Mouse (Mus musculus) heart, embryonic 14.5 days (tissue): Measurements from ENCODE around the gene Zdhhc5. TPM values are rescaled to one million over a fixed set of nuclear protein-coding genes. Genes with fewer than 3 reads are reported as not detected.

Experiments
- ATAC-seq: fragments of 200-750 bp; cut with Nextera tagmentation; 2 replicates; pipeline ENCODE4 v1.8.0; 2017; ENCODE audit warnings: low read depth, moderate TSS enrichment; ENCODE audit not compliant: insufficient number of reproducible peaks, insufficient read depth, low FRiP score
- H3K27ac ChIP-seq, 2 experiments: fragments of 200-500 bp in 1 of 2; fragments of 300-500 bp in 1 of 2; sonication (generic) in 1 of 2; replicated peaks in 1 of 2; 2 replicates each; pipeline ENCODE4 v1.5.1; 2012 to 2014; ENCODE audit warnings: low read depth in 2 of 2, low read length in 2 of 2, control low read depth in 1 of 2, mild to moderate bottlenecking in 1 of 2, mixed read lengths in 1 of 2; ENCODE audit not compliant: control insufficient read depth in 1 of 2, insufficient read depth in 1 of 2
- H3K27me3 ChIP-seq: fragments of 300-500 bp; sonication (generic); 2 replicates; pipeline ENCODE4 v1.6.1; 2014; ENCODE audit warnings: mild to moderate bottlenecking, low read length, control low read depth; ENCODE audit not compliant: control insufficient read depth, insufficient read depth
- H3K36me3 ChIP-seq: fragments of 300-500 bp; sonication (generic); 2 replicates; pipeline ENCODE4 v1.6.1; 2014; ENCODE audit warnings: mild to moderate bottlenecking, control low read depth, low read length, mixed read lengths; ENCODE audit not compliant: control insufficient read depth, insufficient read depth
- H3K4me1 ChIP-seq, 2 experiments: fragments of 200-500 bp in 1 of 2; fragments of 300-500 bp in 1 of 2; sonication (generic) in 1 of 2; 2 replicates each; pipeline ENCODE4 v1.6.1; 2012 to 2014; ENCODE audit warnings: low read length in 2 of 2, control low read depth in 1 of 2, mixed read lengths in 1 of 2; ENCODE audit not compliant: control insufficient read depth in 2 of 2, insufficient read depth in 2 of 2
- H3K4me2 ChIP-seq: fragments of 300-500 bp; sonication (generic); 2 replicates; pipeline ENCODE4 v1.6.1; 2014; ENCODE audit warnings: mild to moderate bottlenecking, low read length
- H3K4me3 ChIP-seq, 2 experiments: fragments of 200-500 bp in 1 of 2; fragments of 300-500 bp in 1 of 2; sonication (generic) in 1 of 2; 2 replicates each; pipeline ENCODE4 v1.5.1; 2012 to 2014; ENCODE audit warnings: low read length in 2 of 2, mild to moderate bottlenecking in 2 of 2, control low read depth in 1 of 2, low read depth in 1 of 2, moderate library complexity in 1 of 2; ENCODE audit not compliant: control insufficient read depth in 1 of 2, insufficient read depth in 1 of 2
- H3K9ac ChIP-seq: fragments of 300-500 bp; sonication (generic); 2 replicates; pipeline ENCODE4 v1.6.1; 2014; ENCODE audit warnings: mild to moderate bottlenecking, low read length
- H3K9me3 ChIP-seq: fragments of 300-500 bp; sonication (generic); 2 replicates; pipeline ENCODE4 v1.6.1; 2016; ENCODE audit warnings: low read length, control low read depth; ENCODE audit not compliant: control insufficient read depth
- WGBS: fragments of 180-500 bp; shearing (Covaris S2); extraction: QIAGEN DNeasy Blood & Tissue Kit; methylation state at CpG from one replicate; pipeline ENCODE4 v1.1.7; 2014; 5-methylcytosine and 5-hydroxymethylcytosine counted together
- polyA plus RNA-seq: library from polyadenylated mRNA; unstranded; fragments of >200 nt; fragmentation: Nextera tagmentation; extraction: Ambion mirVana; gene quantifications from 2 replicates; pipeline ENCODE4 v1.2.1, GENCODE M21; 2014

Gene Zdhhc5
- polyA plus RNA-seq, 1 experiment from 2014 or later = 27.1 TPM

DNA sequence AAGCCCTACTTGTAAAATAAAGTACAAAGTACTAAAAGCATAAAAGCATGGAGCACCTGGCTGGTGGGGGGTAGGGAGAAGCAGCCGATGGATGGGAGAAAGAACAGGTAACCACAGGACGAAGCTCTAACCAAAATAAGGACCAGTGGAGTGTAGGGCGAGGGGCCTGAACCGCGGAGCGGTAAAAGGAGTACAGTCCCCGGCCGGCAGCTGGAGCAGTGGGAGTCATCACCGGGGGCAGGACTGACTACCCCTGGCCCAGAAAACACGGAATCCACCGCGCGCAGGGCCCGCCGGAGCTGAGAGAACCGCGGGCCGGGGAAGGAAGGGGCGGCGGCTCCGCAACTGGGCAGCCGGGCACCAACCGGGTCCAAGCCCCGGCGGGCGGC lies 564 bp downstream of the Zdhhc5 start:
- WGBS = under 1% methylated on average over 26 of the region's 26 CpGs
- no peak for ATAC-seq
- H3K4me3 ChIP-seq = peak overlapping the region; percentile 92 to 94
- no peaks in the 10 kb centered on the region for H3K9me3 ChIP-seq
- H3K4me2 ChIP-seq = peak overlapping the region; percentile 79
- no peaks in the 10 kb centered on the region for H3K27me3 ChIP-seq
- H3K27ac ChIP-seq = peak overlapping the region; percentile 98 to 99
- H3K4me1 ChIP-seq = peaks cover 0 to 15% of the 10 kb centered on the region in 2 experiments; a peak in 2 of 4 replicates
- peaks cover 24% of the 10 kb centered on the region for H3K36me3 ChIP-seq
- peak overlapping the region; percentile 98 for H3K9ac ChIP-seq

DNA sequence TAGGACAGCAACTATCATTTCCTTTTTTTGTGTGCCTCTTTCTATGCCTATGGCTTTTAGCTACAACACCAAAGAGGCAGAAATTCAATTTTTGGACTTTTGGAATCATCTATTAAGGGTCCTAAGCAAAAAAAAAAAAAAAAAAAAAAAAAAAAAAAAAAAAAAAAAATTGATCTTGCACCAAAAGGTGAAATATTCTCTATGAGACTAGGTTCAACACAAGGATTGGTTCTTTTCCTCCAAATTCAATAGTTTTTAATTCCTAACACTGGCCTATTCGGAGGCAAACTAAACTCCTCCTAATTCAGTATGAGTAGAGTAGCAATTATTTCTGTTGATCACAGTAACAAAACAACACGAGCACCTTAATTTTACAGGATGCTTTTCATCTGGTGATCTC lies 3.1 kb downstream of the Zdhhc5 start:
- peaks cover 0 to 15% of the 10 kb centered on the region in 2 experiments; a peak in 2 of 4 replicates for H3K4me1 ChIP-seq
- no peak overlapping the region for H3K4me3 ChIP-seq
- H3K27ac ChIP-seq = no peak overlapping the region
- H3K27me3 ChIP-seq = no peaks in the 10 kb centered on the region
- H3K9me3 ChIP-seq = no peaks in the 10 kb centered on the region
- WGBS = 90% methylated on average over 2 of the region's 2 CpGs
- H3K36me3 ChIP-seq = peaks cover 46% of the 10 kb centered on the region
- no peak overlapping the region for H3K9ac ChIP-seq
- H3K4me2 ChIP-seq = no peak overlapping the region
- ATAC-seq = no peak

GRCm38 (mm10) chr2:84707523-84707922 lies 7.5 kb downstream of the Zdhhc5 start:
- 73% methylated on average over 1 of the region's 1 CpGs for WGBS
- no peak overlapping the region for H3K4me3 ChIP-seq
- no peak overlapping the region for H3K27ac ChIP-seq
- H3K36me3 ChIP-seq = peaks cover 88% of the 10 kb centered on the region
- ATAC-seq = no peak
- no peaks in the 10 kb centered on the region for H3K4me1 ChIP-seq
- H3K9me3 ChIP-seq = no peaks in the 10 kb centered on the region
- no peak overlapping the region for H3K4me2 ChIP-seq
- H3K27me3 ChIP-seq = no peaks in the 10 kb centered on the region
- H3K9ac ChIP-seq = no peak overlapping the region

DNA sequence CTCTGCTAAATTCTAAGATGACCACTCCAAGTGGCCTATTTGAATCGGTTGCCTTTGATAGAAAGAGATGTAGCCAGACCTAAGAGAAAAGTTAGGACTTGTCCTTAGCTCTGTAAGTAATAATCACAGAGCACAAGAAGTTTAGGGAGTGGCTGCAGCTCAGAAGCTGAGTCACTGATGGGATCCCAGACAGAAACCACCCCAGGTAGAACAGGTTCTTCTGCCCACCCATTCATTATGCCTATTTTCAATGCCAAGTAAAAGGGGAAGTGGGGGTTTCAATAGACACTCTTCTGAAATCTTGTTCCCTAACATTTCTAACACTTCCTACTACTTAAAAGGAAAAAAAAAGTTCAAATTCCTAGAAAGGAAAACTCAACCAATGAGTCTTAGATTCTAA lies 9.7 kb downstream of the Zdhhc5 start:
- Histone ChIP-seq H3K4me3 (no peak overlapping the region), H3K4me2 (no peak overlapping the region), H3K27me3 (no peaks in the 10 kb centered on the region), H3K4me1 (no peaks in the 10 kb centered on the region), H3K27ac (no peak overlapping the region), H3K9ac (no peak overlapping the region), H3K36me3 (peaks cover 93% of the 10 kb centered on the region), H3K9me3 (no peaks in the 10 kb centered on the region)
- WGBS = 88% methylated on average over 1 of the region's 1 CpGs
- no peak for ATAC-seq

DNA sequence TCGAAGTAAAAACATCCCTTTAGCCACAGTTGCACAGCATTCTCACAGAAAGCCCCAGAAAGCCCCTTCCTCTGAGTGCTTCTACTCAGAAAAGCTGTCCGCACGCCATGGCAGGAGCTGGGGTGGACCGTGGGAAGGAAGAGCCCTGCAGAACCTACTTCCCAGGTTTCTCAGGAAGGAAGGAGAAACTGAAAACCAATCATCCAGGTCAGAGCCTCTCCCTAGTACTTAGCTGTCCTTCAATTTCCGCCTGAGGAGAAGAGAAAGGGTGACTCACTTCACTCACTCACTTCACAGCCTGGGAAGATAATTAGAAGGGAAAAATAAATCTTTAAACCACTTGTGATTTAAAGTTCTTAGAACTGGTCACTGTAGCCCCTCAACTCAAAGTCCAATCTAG lies 10.7 kb downstream of the Zdhhc5 start:
- Histone ChIP-seq H3K4me2 (no peak overlapping the region), H3K27ac (no peak overlapping the region), H3K36me3 (peaks cover 88% of the 10 kb centered on the region), H3K27me3 (no peaks in the 10 kb centered on the region), H3K4me3 (no peak overlapping the region), H3K9me3 (no peaks in the 10 kb centered on the region), H3K9ac (no peak overlapping the region), H3K4me1 (no peaks in the 10 kb centered on the region)
- 79% methylated on average over 5 of the region's 5 CpGs for WGBS
- ATAC-seq = no peak

DNA sequence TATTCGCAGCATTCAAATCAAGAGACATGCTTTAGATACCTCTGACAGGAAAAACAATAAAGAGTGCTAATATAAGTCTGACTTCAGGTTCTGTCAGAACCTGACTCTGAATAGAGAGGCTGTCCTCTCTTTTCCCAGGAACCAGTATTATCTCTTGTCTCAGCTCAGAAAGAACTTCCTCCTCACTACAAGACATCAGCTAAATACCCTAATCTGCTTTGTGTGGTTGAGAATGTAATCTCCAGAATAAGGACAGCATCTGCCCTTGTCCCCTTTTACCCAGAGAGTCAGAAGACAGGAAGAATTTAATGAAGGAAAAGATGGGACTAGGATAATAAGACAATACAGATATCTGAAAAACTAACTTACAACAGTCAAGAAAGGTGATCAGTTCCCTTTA lies 11.5 kb downstream of the Zdhhc5 start:
- Histone ChIP-seq H3K27ac (no peak overlapping the region), H3K36me3 (peaks cover 85% of the 10 kb centered on the region), H3K4me1 (no peaks in the 10 kb centered on the region), H3K27me3 (no peaks in the 10 kb centered on the region), H3K9ac (no peak overlapping the region), H3K9me3 (no peaks in the 10 kb centered on the region), H3K4me3 (no peak overlapping the region), H3K4me2 (no peak overlapping the region)
- ATAC-seq = no peak
- WGBS = 79% methylated on average over 1 of the region's 1 CpGs

GRCm38 (mm10) chr2:84695007-84695695 lies 19.8 kb downstream of the Zdhhc5 start:
- no peak overlapping the region for H3K27ac ChIP-seq
- no peak overlapping the region for H3K4me2 ChIP-seq
- H3K4me1 ChIP-seq = no peaks in the 10 kb centered on the region
- H3K9me3 ChIP-seq = no peaks in the 10 kb centered on the region
- H3K27me3 ChIP-seq = no peaks in the 10 kb centered on the region
- H3K4me3 ChIP-seq = no peak overlapping the region
- no peak for ATAC-seq
- no peak overlapping the region for H3K9ac ChIP-seq
- WGBS = 87% methylated on average over 5 of the region's 5 CpGs
- H3K36me3 ChIP-seq = peaks cover 84% of the 10 kb centered on the region

DNA sequence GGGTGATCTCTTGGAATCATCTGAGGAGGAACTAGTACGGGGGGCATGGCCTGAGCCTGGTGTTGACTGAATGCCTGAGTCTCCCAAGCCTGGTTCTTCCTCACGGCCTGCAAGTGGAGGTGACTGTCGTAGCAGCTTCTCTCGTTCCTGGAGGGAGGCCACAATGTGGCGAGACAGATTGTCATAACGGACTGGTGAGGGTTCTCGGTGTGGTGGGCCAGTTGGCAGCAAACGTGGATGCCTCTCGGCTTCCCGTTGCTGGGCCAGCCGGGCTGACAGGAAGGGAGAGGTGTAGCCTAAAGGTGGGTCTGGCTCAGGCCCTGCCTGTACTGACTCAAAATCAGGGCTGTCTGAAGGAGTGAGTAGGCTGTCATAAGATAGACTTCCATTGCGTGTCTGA lies 24.9 kb downstream of the Zdhhc5 start:
- 86% methylated on average over 12 of the region's 12 CpGs for WGBS
- Histone ChIP-seq H3K27me3 (no peaks in the 10 kb centered on the region), H3K4me3 (no peak overlapping the region), H3K9me3 (no peaks in the 10 kb centered on the region), H3K36me3 (peaks cover 96% of the 10 kb centered on the region), H3K27ac (no peak overlapping the region), H3K9ac (no peak overlapping the region), H3K4me1 (no peaks in the 10 kb centered on the region), H3K4me2 (no peak overlapping the region)
- no peak for ATAC-seq
